Mouse (Mus musculus): ENCODE data around the gene Zkscan8. TPM values are rescaled to one million over a fixed set of nuclear protein-coding genes. Genes with fewer than 3 reads are reported as not detected.
"Not testable (repeated sequence)": the region's sequence is repeated elsewhere in the genome, so short reads cannot be mapped to it uniquely, and the experiment has no call there.

Zkscan8 gene
- polyA plus RNA-seq, 1 experiment = 4.2 TPM

DNA sequence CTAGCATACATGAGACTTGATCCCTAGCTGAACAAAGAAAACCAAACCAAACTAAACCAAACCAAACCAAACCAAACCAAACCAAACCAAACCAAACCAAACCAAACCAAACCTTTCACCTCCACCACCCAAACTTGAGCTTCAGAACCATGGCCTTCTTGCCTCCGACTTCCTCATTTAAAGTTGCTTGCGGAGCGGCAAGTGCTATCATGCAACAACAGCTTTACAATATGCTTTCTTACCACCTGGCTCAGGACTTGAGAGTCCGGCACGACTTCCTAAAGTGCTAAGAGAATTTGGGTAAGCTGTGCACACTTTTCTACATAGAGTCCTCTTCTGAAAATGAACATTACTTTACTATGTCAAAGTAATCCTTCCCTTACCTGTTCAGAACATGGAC, 28.6 kb downstream of the Zkscan8 start:
- TF ChIP-seq CTCF (conservative IDR thresholded peaks at IDR 0.05; ENCODE audit: insufficient read depth, insufficient read length, low read depth, low read length) = no peak
- TF ChIP-seq POLR2A (IDR thresholded peaks at IDR 0.05; ENCODE audit: low read depth, low read length) = no peak
- Histone ChIP-seq H3K4me1 (ENCODE audit: control insufficient read depth, insufficient read depth, low read length) (no peaks in the 10 kb centered on the region), H3K27ac (ENCODE audit: insufficient read depth, low read depth, low read length) (no peak overlapping the region), H3K4me3 (ENCODE audit: insufficient read depth, low read depth, low read length) (no peak overlapping the region), H3K27me3 (replicated peaks; ENCODE audit: control insufficient read depth, insufficient read depth, low read length) (no peaks in the 10 kb centered on the region), H3K36me3 (ENCODE audit: control insufficient read depth, insufficient read depth, low read length) (no peaks in the 10 kb centered on the region)
- DNase-seq = no peak
- WGBS = 91% methylated on average over 5 of the region's 5 CpGs

DNA sequence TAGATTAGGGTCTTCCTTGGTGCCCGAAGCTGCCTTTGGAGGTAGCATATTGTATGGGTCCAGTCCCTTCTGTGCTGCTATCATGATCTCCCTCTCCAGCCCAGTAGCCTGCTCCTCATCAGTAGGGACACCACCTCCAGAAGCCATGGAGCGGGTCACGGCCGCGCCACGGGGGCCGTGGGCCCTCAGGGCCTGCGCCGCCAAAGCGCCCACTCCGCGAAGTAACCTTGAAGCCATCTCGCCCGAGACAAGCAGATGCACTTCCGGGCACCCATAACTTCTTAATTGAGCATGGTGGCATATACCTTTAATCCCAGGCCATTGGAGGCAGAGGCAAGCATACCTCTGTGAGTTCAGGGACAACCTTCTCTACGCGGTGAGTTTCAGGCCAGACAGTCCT, 29.7 kb downstream of the Zkscan8 start, which contains the start of gene Gm11273:
Gm11273 (minus strand) TSS at position 237 of the 400 bp plus-strand sequence.
- 94% methylated on average over 17 of the region's 17 CpGs for WGBS
- DNase-seq; H3K4me3 ChIP-seq (ENCODE audit: insufficient read depth, low read depth, low read length); H3K27me3 ChIP-seq (replicated peaks; ENCODE audit: control insufficient read depth, insufficient read depth, low read length); H3K4me1 ChIP-seq (ENCODE audit: control insufficient read depth, insufficient read depth, low read length); H3K27ac ChIP-seq (ENCODE audit: insufficient read depth, low read depth, low read length); H3K36me3 ChIP-seq (ENCODE audit: control insufficient read depth, insufficient read depth, low read length): not testable (repeated sequence)

DNA sequence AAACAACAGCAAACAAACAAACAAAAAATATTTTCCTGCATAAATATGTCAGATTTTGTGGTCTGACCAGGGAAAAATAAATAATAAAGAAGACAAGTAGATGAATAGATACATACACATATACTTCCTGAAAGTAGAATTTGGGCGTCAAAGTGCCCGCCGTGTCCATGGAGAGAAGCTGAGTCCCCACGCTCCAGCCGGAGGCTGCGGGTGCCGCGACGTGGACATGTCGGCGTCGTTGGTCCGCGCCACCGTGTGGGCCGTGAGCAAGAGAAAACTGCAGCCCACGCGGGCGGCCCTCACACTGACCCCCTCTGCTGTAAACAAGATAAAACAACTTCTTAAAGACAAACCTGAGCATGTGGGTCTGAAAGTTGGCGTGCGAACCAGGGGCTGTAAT, 35.8 kb downstream of the Zkscan8 start, which contains the start of gene AK157302:
AK157302 (plus strand) TSS at position 144 of the 400 bp plus-strand sequence.
- no peak within 1 kb of the TSS for H3K4me3 ChIP-seq (ENCODE audit: insufficient read depth, low read depth, low read length)
- 94% methylated on average over 21 of the region's 21 CpGs for whole genome bisulfite sequencing
- TF ChIP-seq CTCF (conservative IDR thresholded peaks at IDR 0.05; ENCODE audit: insufficient read depth, insufficient read length, low read depth, low read length) (no peak), POLR2A (IDR thresholded peaks at IDR 0.05; ENCODE audit: low read depth, low read length) (no peak)
- no peaks in the 10 kb centered on the region for H3K36me3 ChIP-seq (ENCODE audit: control insufficient read depth, insufficient read depth, low read length)
- no peaks in the 10 kb centered on the region for H3K4me1 ChIP-seq (ENCODE audit: control insufficient read depth, insufficient read depth, low read length)
- H3K27ac ChIP-seq (ENCODE audit: insufficient read depth, low read depth, low read length) = no peak within 1 kb of the TSS
- peak; percentile 7 for DNase-seq
- no peaks in the 10 kb centered on the region for H3K27me3 ChIP-seq (replicated peaks; ENCODE audit: control insufficient read depth, insufficient read depth, low read length)

DNA sequence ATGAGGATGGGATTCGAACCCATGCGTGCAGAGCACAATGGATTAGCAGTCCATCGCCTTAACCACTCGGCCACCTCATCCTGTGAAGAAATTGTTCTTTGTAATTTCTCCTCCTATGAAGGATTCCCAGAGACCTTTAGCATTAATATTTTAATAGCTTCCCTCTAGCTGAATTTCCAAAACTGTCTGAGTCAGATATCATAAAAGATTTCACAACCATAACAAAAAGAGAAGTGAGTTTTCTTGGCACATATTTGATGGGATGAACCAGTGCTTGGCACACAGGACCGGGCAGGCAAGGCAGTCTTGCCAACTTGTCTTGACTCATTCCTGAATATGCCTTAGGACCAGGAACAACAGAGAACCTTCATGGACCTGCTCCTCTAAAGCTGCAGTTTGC, 38.1 kb downstream of the Zkscan8 start:
- no peak for DNase-seq
- H3K36me3 ChIP-seq (ENCODE audit: control insufficient read depth, insufficient read depth, low read length) = no peaks in the 10 kb centered on the region
- no peak overlapping the region for H3K27ac ChIP-seq (ENCODE audit: insufficient read depth, low read depth, low read length)
- no peaks in the 10 kb centered on the region for H3K4me1 ChIP-seq (ENCODE audit: control insufficient read depth, insufficient read depth, low read length)
- no peak overlapping the region for H3K4me3 ChIP-seq (ENCODE audit: insufficient read depth, low read depth, low read length)
- 92% methylated on average over 5 of the region's 5 CpGs for WGBS
- no peak for TF ChIP-seq POLR2A (IDR thresholded peaks at IDR 0.05; ENCODE audit: low read depth, low read length)
- TF ChIP-seq CTCF (conservative IDR thresholded peaks at IDR 0.05; ENCODE audit: insufficient read depth, insufficient read length, low read depth, low read length) = no peak
- H3K27me3 ChIP-seq (replicated peaks; ENCODE audit: control insufficient read depth, insufficient read depth, low read length) = no peaks in the 10 kb centered on the region

DNA sequence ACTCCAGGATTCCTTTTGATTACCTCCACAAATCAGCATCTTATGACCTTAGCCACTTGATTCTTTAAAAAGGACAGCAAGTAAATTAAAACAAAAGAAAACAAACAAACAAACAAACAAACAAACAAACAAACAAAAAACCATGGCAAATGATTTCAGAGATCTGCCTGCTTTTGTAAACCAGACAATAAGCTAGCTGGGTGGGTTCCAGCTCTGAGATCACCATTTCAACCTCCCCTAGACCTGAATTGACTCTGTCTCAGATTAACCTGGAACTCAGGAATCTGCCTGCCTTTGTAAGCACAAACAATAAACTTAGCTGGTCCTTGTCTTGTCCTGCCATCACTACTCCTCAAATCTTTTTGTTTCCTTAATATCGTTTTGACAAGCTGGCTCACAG, 44.0 kb downstream of the Zkscan8 start:
- H3K4me1 ChIP-seq (ENCODE audit: control insufficient read depth, insufficient read depth, low read length) = no peaks in the 10 kb centered on the region
- H3K27me3 ChIP-seq (replicated peaks; ENCODE audit: control insufficient read depth, insufficient read depth, low read length) = no peaks in the 10 kb centered on the region
- H3K27ac ChIP-seq (ENCODE audit: insufficient read depth, low read depth, low read length) = no peak overlapping the region
- TF ChIP-seq CTCF (conservative IDR thresholded peaks at IDR 0.05; ENCODE audit: insufficient read depth, insufficient read length, low read depth, low read length) (no peak), POLR2A (IDR thresholded peaks at IDR 0.05; ENCODE audit: low read depth, low read length) (no peak)
- H3K4me3 ChIP-seq (ENCODE audit: insufficient read depth, low read depth, low read length) = no peak overlapping the region
- H3K36me3 ChIP-seq (ENCODE audit: control insufficient read depth, insufficient read depth, low read length) = no peaks in the 10 kb centered on the region
- WGBS = 90% methylated on average over 1 of the region's 1 CpGs
- DNase-seq = no peak

DNA sequence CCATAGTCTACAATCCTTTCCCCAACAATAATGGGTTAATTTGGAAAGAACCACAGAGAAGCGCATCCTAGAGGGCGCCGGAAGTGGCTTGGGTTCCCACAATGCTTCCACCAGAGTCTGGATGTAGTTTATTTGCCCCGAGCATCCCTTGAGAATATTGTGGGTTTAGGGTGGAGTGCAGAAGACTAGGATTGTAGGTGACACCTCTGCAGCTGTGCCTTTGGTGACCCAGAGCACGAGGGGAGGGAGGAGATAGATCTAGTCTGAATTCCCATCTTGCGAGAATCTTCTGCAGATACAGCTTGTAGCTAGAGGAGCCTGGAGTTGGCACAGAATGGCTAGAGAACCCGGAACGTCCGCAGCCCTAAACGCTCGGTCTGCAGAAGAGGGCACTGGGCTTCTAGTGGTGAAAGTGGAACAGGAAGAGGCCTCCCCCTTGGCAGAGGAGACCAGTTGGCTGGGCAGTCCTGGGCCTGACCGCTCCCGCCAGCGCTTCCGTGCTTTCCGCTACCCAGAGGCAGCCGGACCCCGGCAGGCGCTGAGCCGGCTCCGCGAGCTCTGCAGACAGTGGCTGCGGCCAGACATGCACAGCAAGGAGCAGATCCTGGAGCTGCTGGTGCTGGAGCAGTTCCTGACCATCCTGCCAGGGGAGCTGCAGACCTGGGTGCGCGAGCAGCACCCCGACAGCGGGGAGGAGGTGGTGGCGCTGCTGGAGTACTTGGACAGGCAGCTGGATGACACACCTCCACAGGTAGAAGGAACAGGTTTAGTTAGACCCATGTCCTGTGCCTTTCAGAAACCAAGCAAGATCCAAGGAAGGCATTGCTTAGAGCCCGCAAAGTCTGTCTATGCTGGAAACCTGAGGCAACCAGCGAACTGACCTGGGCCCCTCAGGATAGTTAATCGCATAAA, 51.9 kb downstream of the Zkscan8 start, which contains the start of the genes Zkscan4 and Gm10065:
Zkscan4 (plus strand) TSS at position 149 of the 912 bp plus-strand sequence.
Gm10065 (minus strand) TSS at position 683 of the 912 bp plus-strand sequence.
- DNase-seq = peak; percentile 75
- H3K27ac ChIP-seq (ENCODE audit: insufficient read depth, low read depth, low read length) = peak within 1 kb of the TSS; percentile 65
- not testable (repeated sequence) for H3K4me1 ChIP-seq (ENCODE audit: control insufficient read depth, insufficient read depth, low read length); H3K36me3 ChIP-seq (ENCODE audit: control insufficient read depth, insufficient read depth, low read length); H3K27me3 ChIP-seq (replicated peaks; ENCODE audit: control insufficient read depth, insufficient read depth, low read length)
- 2% methylated on average over 31 of the region's 31 CpGs for WGBS
- H3K4me3 ChIP-seq (ENCODE audit: insufficient read depth, low read depth, low read length) = peak within 1 kb of the TSS; percentile 54

DNA sequence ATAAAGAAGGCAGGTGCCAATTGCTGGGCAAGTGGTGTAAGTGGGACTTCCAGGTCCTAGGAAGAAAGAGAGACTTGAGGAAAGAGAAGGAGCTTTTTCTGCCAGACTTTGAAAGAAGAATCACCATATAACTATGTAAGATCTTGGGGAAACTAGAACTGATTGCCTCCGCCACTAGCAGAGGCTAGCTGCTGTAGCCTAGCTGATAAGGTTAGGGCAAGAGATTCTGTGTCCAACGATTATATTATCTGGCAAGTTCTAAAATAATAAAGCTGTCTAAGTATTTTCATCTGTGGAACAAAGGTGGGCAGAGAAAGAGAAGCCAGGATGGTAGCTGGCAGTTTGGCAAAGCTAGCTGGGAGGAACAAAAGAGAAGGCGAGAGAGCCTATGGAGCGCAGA, 58.5 kb downstream of the Zkscan8 start:
- no peaks in the 10 kb centered on the region for H3K4me1 ChIP-seq (ENCODE audit: control insufficient read depth, insufficient read depth, low read length)
- no peak for TF ChIP-seq CTCF (conservative IDR thresholded peaks at IDR 0.05; ENCODE audit: insufficient read depth, insufficient read length, low read depth, low read length)
- no peak for TF ChIP-seq POLR2A (IDR thresholded peaks at IDR 0.05; ENCODE audit: low read depth, low read length)
- H3K27me3 ChIP-seq (replicated peaks; ENCODE audit: control insufficient read depth, insufficient read depth, low read length) = no peaks in the 10 kb centered on the region
- WGBS = 53% methylated on average over 4 of the region's 4 CpGs
- H3K36me3 ChIP-seq (ENCODE audit: control insufficient read depth, insufficient read depth, low read length) = no peaks in the 10 kb centered on the region
- DNase-seq = no peak
- no peak overlapping the region for H3K4me3 ChIP-seq (ENCODE audit: insufficient read depth, low read depth, low read length)
- no peak overlapping the region for H3K27ac ChIP-seq (ENCODE audit: insufficient read depth, low read depth, low read length)
